Mouse (Mus musculus) embryonic fibroblast, embryonic 13.5 days (primary cell): ENCODE results near the gene Ireb2.

ENCODE experiments used
- CTCF ChIP-seq: IDR thresholded peaks from 2 replicates; pipeline ENCODE4 v1.5.1; 2011; ENCODE audit warnings: mild to moderate bottlenecking, control low read depth, low read length, moderate library complexity, borderline replicate concordance; ENCODE audit not compliant: insufficient read depth
- POLR2A ChIP-seq: IDR thresholded peaks from 2 replicates; pipeline ENCODE4 v1.6.1; 2011; ENCODE audit warnings: low read depth, mild to moderate bottlenecking, control low read depth, low read length, moderate library complexity

GRCm38 (mm10) chr9:54855638-54856037 is 8.0 kb upstream of the Ireb2 start:
- TF ChIP-seq CTCF = no peak
- no peak for TF ChIP-seq POLR2A
